Mouse (Mus musculus) limb, embryonic 14.5 days (tissue): ENCODE results near the gene Rnf19b. TPM values are rescaled to one million over a fixed set of nuclear protein-coding genes. Genes with fewer than 3 reads are reported as not detected.

ENCODE experiments used
- ATAC-seq: fragments of 200-750 bp; cut with Nextera tagmentation; 2 replicates; pipeline ENCODE4 v1.8.0; 2017; ENCODE audit warnings: low read depth, moderate number of reproducible peaks, moderate TSS enrichment; ENCODE audit not compliant: low FRiP score
- DNase-seq: peaks from one replicate; pipeline ENCODE4 v3.0.0-alpha.2; 2015; ENCODE audit warnings: low spot score
- H3K27ac ChIP-seq: fragments of 300-500 bp; sonication (generic); replicated peaks from 2 replicates; pipeline ENCODE4 v1.5.1; 2014; ENCODE audit warnings: low read depth, mild to moderate bottlenecking, low read length, moderate library complexity, mixed read lengths
- H3K27me3 ChIP-seq: fragments of 300-500 bp; sonication (generic); 2 replicates; pipeline ENCODE4 v1.6.1; 2014; ENCODE audit warnings: low read length, mixed read lengths; ENCODE audit not compliant: control insufficient read depth, insufficient read depth
- H3K36me3 ChIP-seq: fragments of 300-500 bp; sonication (generic); 2 replicates; pipeline ENCODE4 v1.6.1; 2014; ENCODE audit warnings: mild to moderate bottlenecking, low read length, moderate library complexity, mixed read lengths; ENCODE audit not compliant: control insufficient read depth, insufficient read depth
- H3K4me1 ChIP-seq: fragments of 300-500 bp; sonication (generic); 2 replicates; pipeline ENCODE4 v1.6.1; 2014; ENCODE audit warnings: antibody characterized with exemption, low read length, mixed read lengths; ENCODE audit not compliant: control insufficient read depth, insufficient read depth
- H3K4me2 ChIP-seq: fragments of 300-500 bp; sonication (generic); replicated peaks from 2 replicates; pipeline ENCODE4 v1.6.1; 2014; ENCODE audit warnings: low read depth, mild to moderate bottlenecking, low read length, moderate library complexity; ENCODE audit not compliant: severe bottlenecking
- H3K4me3 ChIP-seq: fragments of 300-500 bp; sonication (generic); replicated peaks from 2 replicates; pipeline ENCODE4 v1.5.1; 2014; ENCODE audit warnings: low read length
- H3K9ac ChIP-seq: fragments of 300-500 bp; sonication (generic); 2 replicates; pipeline ENCODE4 v1.6.1; 2014; ENCODE audit warnings: mild to moderate bottlenecking, low read depth, low read length, moderate library complexity; ENCODE audit not compliant: severe bottlenecking
- H3K9me3 ChIP-seq: fragments of 300-500 bp; sonication (generic); 2 replicates; pipeline ENCODE4 v1.6.1; 2016; ENCODE audit warnings: low read length; ENCODE audit not compliant: control insufficient read depth
- POLR2A ChIP-seq: fragments of 200-500 bp; IDR thresholded peaks from 2 replicates; pipeline ENCODE4 v1.8.0; 2012; ENCODE audit warnings: inconsistent platforms, mild to moderate bottlenecking, moderate library complexity, borderline replicate concordance; ENCODE audit not compliant: insufficient read depth, insufficient read length; ENCODE audit errors: extremely low read depth
- WGBS: fragments of 180-500 bp; shearing (Covaris S2); extraction: QIAGEN DNeasy Blood & Tissue Kit; methylation state at CpG from one replicate; pipeline ENCODE4 v1.1.7; 2014; 5-methylcytosine and 5-hydroxymethylcytosine counted together
- polyA plus RNA-seq, 2 experiments: library from polyadenylated mRNA; depleted of rRNA in 1 of 2; stranded (reverse) in 1 of 2; unstranded in 1 of 2; fragments of >200 nt; fragmentation: Nextera tagmentation in 1 of 2; extraction: Ambion mirVana in 1 of 2; gene quantifications; 2 replicates each; pipeline versions ENCODE4 v1.2.1 to v1.2.3; 2012 to 2014

The Rnf19b gene
- polyA plus RNA-seq, 2 experiments: 9.9 to 28.1 TPM

DNA sequence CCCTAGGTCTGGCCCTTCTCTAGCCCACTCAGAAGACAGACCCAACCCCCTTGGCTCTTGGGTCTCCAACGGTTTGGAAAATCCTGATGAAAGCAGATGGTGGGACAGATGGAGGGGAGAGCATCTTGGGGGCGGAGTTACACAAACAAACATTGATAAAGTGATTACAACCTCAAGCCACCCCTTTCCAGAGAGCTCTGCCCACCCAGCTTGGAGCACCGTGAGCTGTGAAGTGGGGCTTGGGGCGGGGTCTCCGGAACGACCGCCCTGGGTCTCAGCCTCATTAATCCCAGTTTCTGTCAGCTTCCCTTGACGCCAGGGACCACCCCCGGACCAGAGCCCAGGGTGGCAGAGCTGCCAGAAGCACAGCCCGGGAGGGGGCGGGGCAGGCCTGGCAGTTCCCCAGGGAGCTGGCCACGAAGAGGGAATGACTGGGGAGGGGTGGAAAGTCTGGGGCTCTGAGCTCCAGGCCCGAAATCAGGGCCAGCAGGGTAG, 66.6 kb downstream of the Rnf19b start:
- no peak overlapping the region for H3K4me2 ChIP-seq
- peaks cover 48% of the 10 kb centered on the region for H3K27me3 ChIP-seq
- no peak overlapping the region for H3K4me3 ChIP-seq
- H3K4me1 ChIP-seq: peaks cover 16% of the 10 kb centered on the region
- no peak for TF ChIP-seq POLR2A
- 7% methylated on average over 13 of the region's 13 CpGs for WGBS
- H3K9ac ChIP-seq: peak overlapping the region; percentile 16; the same call in 1 of the 2 replicates
- no peaks in the 10 kb centered on the region for H3K36me3 ChIP-seq
- ATAC-seq (no peak), DNase-seq (no peak)
- no peaks in the 10 kb centered on the region for H3K9me3 ChIP-seq
- H3K27ac ChIP-seq: no peak overlapping the region

DNA sequence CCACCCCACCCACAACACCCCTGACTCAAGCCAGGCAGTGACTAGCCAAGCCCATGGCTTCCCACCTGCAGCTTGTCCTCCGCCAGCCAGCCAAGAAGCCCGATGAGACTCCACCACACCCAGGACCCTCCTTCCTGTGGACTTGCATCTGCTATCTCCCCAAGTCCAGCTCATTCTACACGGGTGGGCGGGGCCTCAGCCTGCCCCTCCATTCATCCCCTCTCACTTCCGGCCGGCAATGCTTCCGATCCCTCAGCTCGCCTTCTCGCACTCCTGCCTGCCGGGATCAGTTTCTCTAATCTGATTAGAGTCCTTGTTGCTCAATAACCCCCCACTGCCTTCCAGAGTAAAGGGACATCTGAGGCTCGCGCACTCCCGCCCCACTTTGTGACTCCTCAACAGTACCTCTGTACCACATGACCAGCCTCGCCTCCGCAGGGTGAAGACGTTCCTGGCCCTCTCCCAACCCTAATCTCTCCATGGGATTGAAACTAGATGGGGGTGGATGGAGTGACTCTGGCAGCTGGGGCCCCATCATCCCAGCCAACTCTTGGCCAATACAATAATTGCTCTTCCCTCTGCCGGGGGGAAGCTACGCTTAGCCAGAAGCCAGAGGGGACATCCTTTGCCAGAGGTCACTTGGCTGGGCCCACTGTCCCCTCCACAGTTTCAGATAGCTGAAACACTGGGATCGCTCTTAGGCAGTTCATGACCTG, 67.8 kb downstream of the Rnf19b start:
- H3K27me3 ChIP-seq: peaks cover 40% of the 10 kb centered on the region
- H3K4me2 ChIP-seq: no peak overlapping the region; the same call in 1 of the 2 replicates
- ATAC-seq (no peak), DNase-seq (no peak)
- WGBS: 26% methylated on average over 19 of the region's 19 CpGs
- peaks cover 19% of the 10 kb centered on the region for H3K4me1 ChIP-seq
- no peak overlapping the region for H3K27ac ChIP-seq
- no peak for TF ChIP-seq POLR2A
- H3K9ac ChIP-seq: no peak overlapping the region
- no peak overlapping the region for H3K4me3 ChIP-seq
- no peaks in the 10 kb centered on the region for H3K9me3 ChIP-seq
- H3K36me3 ChIP-seq: no peaks in the 10 kb centered on the region

DNA sequence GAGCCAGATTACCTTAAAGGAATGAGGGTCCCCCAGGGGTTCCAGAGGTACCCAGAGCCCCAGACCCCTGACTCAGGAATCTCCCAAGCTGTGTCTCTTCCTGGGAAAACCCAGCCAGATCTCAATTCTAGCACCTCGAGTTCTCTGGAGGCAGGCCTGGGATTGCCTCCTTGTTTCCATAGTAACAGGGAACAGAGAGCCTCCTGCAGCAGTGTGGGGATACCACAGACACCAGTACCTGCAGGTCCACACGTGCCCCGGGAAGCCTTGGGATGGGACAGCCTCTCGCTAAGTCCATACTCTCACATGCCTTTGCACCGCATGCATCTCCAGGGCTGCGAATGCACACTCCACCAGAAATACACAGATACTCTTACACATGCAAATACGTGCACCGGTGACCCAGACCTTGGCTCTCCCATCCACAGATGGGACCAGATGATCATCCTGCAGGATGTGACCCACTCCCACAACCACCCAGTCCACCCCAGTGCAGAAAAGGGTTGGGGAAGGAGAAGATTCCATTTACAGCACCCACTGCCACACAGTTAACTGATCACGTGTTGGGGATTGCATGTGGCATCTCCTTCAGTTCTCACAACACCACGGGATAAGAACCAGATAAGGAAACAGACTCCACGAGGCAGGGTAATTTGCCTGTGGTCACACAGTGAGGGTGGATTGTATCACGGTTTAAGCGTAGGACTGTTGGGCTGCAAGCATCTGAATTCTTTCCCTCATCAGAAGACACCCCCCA, 70.7 kb downstream of the Rnf19b start:
- H3K4me3 ChIP-seq: no peak overlapping the region
- DNase-seq: no peak
- ATAC-seq: no peak
- no peak overlapping the region for H3K27ac ChIP-seq
- H3K4me2 ChIP-seq: no peak overlapping the region
- no peaks in the 10 kb centered on the region for H3K9me3 ChIP-seq
- WGBS: 53% methylated on average over 13 of the region's 13 CpGs
- no peak for TF ChIP-seq POLR2A
- no peaks in the 10 kb centered on the region for H3K36me3 ChIP-seq
- H3K4me1 ChIP-seq: peaks cover 10% of the 10 kb centered on the region
- H3K27me3 ChIP-seq: peaks cover 16% of the 10 kb centered on the region; the same call in 1 of the 2 replicates
- no peak overlapping the region for H3K9ac ChIP-seq

DNA sequence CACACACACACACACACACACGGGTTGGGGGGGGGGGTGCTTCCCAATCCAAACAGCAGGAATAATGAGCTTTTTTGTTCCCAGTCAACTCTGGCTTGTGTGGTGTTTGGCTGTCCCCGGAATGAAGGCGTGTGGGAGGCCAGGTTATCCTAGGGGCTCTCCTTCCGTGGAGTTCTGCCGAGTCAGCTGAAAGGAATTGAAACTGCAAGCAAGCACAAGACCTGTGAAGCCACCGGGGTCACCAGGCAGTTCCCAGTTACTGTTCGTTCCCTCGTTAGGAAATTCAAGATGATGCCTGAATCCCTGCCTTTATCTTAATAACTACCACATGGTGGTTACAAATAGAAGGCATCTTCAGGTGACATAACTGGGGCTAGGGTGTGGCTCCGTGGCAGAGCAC, 71.3 kb downstream of the Rnf19b start:
- Histone ChIP-seq H3K4me3 (no peak overlapping the region), H3K27me3 (peaks cover 13% of the 10 kb centered on the region; the same call in 1 of the 2 replicates), H3K9ac (no peak overlapping the region), H3K27ac (no peak overlapping the region), H3K4me2 (no peak overlapping the region), H3K4me1 (peaks cover 10% of the 10 kb centered on the region), H3K9me3 (no peaks in the 10 kb centered on the region), H3K36me3 (no peaks in the 10 kb centered on the region)
- 36% methylated on average over 9 of the region's 9 CpGs for WGBS
- ATAC-seq (no peak), DNase-seq (no peak)
- no peak for TF ChIP-seq POLR2A

DNA sequence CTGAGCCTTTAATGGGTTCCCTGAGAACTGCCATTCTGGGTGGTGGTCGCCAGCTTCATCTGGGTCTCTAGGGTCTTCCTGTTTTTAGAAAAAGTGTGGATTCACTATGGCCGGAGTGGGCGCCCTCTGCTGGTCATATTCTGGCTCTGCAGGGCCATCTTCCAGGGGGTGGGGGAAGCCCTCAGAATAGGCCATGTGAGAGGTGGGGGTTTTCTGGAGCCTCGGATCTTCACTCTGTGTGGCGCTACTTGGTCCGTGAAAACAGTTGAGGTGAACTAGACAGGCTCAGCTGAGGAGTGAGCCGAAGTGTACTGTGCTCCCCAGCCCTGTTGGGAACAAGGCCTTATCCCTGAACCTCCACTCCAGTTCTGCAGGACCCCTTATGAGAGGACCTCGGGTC, 72.1 kb downstream of the Rnf19b start:
- TF ChIP-seq POLR2A: no peak
- Histone ChIP-seq H3K27ac (0 out of 2 replicates have a peak overlapping the region, but pooled peaks have one; percentile 6), H3K27me3 (peaks cover 6% of the 10 kb centered on the region; the same call in 1 of the 2 replicates), H3K9me3 (no peaks in the 10 kb centered on the region), H3K4me2 (peak overlapping the region; percentile 48), H3K4me3 (peak overlapping the region; percentile 28), H3K36me3 (no peaks in the 10 kb centered on the region), H3K9ac (0 out of 2 replicates have a peak overlapping the region, but pooled peaks have one; percentile 21), H3K4me1 (peaks cover 8% of the 10 kb centered on the region)
- 6% methylated on average over 8 of the region's 8 CpGs for WGBS
- no peak for DNase-seq
- ATAC-seq: peak; percentile 20; the same call in 1 of the 2 replicates
